Mouse (Mus musculus) layer of hippocampus, adult 9-11 months (tissue): ENCODE data around the gene Zfp768.
"Not testable (repeated sequence)": the region's sequence is repeated elsewhere in the genome, so short reads cannot be mapped to it uniquely, and the experiment has no call there.

ENCODE experiments used
- DNase-seq: peaks from one replicate; pipeline ENCODE4 v3.0.0; 2022

The Zfp768 gene

GRCm38 (mm10) chr7:127345512-127346325, at the start of gene Zfp768:
Gene Zfp768 (minus strand): TSS chr7:127345589.
- DNase-seq, result peak; percentile 86

DNA sequence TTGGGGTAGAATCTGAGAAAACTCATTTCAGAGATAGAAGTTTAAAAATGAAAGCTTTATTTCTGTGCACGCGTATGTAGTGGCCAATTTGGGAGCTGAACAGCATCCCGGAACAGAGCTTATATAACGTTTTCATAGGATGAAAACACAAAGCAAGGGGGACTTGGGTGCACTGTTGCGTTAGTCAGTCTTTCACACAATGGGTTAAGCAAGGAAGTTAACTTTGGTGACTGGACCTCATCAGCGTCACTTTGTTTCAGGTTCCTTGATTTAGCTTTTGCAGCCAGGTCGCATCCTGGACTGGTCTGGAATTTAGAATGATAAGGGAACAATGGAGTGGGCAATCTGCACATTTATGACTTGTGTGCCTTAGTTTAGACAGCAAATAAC, 48.5 kb upstream of the Zfp768 start:
- no peak for DNase-seq

DNA sequence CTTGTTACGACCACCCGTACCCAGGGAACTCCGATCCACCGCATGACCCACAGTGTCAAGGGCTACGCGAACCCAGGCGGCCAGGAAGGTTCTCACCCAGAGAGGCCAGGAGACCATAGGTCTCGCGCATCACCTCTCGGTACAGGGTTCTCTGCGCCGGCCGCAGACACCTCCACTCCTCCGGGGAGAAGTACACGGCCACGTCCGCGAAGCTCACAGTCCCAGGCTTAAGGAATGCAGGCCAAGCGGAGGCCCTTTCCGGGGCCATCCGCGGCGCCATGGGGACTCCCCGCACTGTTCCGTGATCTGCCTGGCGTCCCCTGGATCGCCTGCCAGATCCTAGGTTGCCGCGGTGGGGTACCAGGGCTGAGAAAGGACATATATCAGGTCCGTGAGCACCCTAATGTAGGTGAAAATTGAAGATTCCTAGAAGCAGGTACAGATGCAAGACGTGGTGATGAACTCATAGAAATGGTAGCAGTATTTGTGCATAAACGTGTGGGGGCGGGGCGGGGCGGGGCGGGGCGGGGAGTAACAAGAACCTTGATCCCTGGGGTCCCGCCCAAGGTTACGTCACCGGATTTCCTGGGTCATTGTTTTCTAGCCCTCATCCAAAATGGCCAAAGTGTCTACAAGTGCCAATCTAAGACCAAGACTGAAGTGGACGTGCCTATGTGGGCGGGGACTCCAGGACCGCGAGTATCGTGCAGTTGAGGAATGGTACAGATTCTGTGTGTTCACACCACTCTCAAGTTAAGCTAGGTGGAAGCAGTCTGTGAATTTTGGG, 48.0 kb upstream of the Zfp768 start, which contains the start of gene E430018J23Rik:
Gene E430018J23Rik, minus strand, starts transcription at position 473 of the 787 bp plus-strand sequence.
- DNase-seq, result peak; percentile 98

GRCm38 (mm10) chr7:127392251-127392824, 46.9 kb upstream of the Zfp768 start:
- no peak for DNase-seq

DNA sequence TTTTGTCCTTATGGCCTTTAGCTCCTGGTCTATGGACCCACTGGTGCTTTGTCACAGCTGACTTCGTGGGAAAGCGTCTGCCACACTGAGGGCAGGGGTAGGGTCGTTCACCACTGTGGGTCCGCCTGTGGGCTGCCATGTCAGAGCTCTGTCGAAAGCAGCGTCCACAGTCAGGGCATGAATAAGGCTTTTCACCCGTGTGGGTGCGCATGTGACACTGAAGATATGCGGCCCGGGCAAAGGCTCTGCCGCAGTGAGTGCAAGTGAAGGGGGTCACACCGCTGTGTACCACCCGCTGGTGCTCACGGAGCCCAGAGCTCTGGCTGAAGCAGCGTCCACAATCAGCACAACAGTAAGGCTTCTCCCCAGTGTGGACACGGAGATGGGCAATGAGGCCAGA, 46.1 kb upstream of the Zfp768 start:
- no peak for DNase-seq

GRCm38 (mm10) chr7:127390306-127390705, 44.9 kb upstream of the Zfp768 start:
- no peak for DNase-seq

DNA sequence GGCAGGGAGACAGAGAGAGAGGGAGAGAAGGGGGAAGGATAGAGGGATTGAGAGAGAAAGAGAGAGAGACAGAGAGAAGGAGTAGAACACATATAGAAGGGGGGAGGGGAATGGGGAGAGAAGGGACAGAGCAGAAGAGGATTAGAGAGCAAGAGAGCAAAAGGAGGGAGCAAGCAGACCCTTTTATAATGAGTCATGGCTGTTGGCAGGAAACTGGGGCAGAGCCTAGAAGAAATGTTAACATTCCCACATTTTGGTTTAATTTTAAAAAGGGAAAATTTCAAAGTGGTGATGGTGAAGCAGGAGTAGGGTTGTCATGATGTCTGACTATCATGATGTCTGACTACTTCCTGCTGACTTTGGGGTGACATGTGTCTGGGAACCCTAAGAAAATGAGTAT, 42.8 kb upstream of the Zfp768 start:
- not testable (repeated sequence) for DNase-seq

GRCm38 (mm10) chr7:127386641-127387392, 41.4 kb upstream of the Zfp768 start, which contains the start of gene 9130019O22Rik:
Gene 9130019O22Rik (minus strand): TSS chr7:127387166.
- peak; percentile 95 for DNase-seq

- DNase-seq, result not testable (repeated sequence)
These were observed 40.2 kb upstream of the Zfp768 start for GRCm38 (mm10) chr7:127385560-127385959.

GRCm38 (mm10) chr7:127378310-127378921, 33.0 kb upstream of the Zfp768 start:
- no peak for DNase-seq

GRCm38 (mm10) chr7:127375271-127376245, 30.2 kb upstream of the Zfp768 start, which contains the start of gene Zfp747:
Gene Zfp747 (minus strand): TSS chr7:127376050.
- DNase-seq, result peak; percentile 96

- DNase-seq, result not testable (repeated sequence)
These were observed 26.5 kb upstream of the Zfp768 start for GRCm38 (mm10) chr7:127371870-127372269.

GRCm38 (mm10) chr7:127371213-127371612, 25.8 kb upstream of the Zfp768 start:
- DNase-seq, result no peak

DNA sequence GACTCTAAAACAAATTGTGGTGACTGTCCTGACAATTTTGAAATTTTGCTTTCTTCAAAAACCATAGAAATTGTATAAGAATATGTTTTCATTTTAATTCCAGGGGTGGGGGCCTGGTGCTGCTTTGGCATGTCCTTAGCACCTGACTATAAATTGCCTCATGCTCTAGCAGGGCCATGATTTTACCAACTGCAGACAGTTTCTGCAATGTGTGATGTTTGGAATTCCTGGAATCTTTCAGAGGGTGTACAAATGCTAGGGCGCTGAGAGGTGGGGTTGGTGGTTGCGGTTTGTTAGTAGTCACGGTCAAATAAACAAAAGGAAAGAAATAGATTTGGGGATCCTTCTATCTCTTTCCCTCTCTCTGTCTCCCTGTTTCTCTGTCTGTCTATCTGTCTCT, 20.9 kb upstream of the Zfp768 start:
- no peak for DNase-seq

GRCm38 (mm10) chr7:127364166-127364565, 18.8 kb upstream of the Zfp768 start:
- DNase-seq, result peak; percentile 31

DNA sequence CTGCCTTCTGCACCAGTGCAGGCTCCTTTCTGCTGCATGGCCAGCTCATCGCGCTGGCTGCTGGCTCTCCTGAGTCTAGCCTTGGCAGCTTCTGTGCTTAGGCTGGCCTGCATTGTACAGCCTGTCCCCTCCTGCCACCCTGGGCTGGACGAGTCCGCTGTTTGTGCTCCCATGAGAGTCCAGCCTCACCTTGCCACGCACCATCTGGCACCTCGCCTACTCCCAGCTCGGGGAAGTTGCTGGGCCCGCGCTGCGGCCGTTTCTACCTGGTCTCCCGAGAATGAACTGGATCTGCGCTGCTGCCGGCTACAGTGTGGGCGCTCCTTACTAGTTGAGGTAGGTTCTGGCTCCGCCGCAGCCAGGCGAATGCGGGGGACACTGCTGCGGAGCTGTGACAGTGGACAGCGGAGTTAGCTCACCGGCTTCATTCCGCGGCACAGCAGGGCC, 18.1 kb upstream of the Zfp768 start:
- no peak for DNase-seq

GRCm38 (mm10) chr7:127362418-127362817, 17.0 kb upstream of the Zfp768 start:
- not testable (repeated sequence) for DNase-seq

DNA sequence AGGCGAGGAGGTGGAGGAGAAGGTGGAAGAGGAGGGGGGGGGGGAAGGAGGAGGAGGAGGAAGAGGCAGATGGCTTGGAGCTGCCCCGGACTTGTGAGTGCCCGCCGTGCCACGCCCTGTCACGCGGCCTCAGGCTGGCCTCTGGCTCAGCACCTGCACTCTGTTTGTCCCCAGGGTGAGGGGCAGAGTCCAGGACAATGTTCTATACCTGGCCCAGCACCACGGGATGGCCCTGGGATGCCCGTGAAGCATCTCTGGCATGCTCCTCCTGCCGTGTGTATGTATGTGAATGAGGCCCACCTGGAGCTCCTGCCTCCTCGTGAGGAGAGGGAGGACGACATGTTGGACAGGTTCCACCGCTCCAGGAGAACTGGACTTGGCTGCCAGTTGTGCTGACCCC, 16.1 kb upstream of the Zfp768 start:
- no peak for DNase-seq

DNA sequence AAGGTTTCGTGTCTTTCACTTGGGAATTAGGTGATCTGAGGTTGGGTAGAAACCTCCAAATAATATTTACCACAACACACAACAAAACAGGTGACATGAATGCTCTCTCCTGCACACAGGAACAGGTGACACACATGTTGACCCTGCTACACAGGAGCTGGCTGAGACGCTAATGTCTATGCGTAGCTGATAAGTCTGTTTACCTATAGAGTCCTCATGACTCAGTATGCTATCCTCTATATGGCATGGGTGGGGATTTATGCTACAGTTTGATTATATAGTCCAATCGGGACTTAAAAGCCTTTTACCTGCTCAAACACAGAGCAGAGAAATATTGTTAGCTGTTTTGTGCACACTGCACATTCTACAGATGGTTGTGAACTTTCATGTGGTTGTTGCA, 14.9 kb upstream of the Zfp768 start:
- DNase-seq, result no peak

DNA sequence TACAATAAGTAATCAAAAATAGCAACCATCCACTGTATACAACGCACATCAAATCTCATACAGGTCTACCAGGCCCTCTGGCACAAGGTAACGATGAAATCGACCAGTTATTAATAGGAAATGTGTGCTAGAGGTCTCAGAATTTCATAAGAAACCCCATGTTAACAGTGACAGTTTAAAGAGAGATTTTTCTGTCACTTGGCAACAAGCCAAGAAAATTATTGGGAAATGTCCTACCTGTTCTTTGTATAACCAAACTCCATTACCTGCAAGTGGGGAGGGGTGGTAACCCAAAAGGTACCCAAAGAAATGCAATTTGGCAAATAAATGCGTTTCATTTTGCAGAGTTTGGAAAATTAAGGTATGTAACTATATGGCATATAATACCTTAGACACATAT, 13.1 kb upstream of the Zfp768 start:
- DNase-seq, result no peak

DNA sequence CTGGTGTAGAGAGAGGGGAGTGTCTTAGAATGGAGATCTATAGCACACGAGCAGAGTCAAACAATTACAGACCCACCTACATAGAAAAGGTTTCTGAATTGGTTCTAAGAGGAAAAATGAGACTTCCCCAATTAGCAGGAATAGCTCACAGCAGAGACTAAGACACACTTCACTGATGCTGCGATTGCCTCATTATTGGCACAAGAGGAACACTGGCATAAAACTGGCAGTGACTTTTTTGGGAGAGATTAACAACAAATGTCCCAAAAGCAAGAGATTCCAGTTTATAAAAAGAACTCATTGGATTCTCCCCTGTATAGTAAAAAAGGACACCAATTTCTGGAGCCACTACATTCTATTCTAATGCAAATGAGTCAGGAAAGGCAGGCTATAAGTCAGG, 12.5 kb upstream of the Zfp768 start:
- DNase-seq, result no peak
